Mouse (Mus musculus): Measurements from ENCODE around the gene Uchl4. TPM values are rescaled to one million over a fixed set of nuclear protein-coding genes. Genes with fewer than 3 reads are reported as not detected.
"Not testable (repeated sequence)": the region's sequence is repeated elsewhere in the genome, so short reads cannot be mapped to it uniquely, and the experiment has no call there.

The Uchl4 gene
- polyA plus RNA-seq, 1 experiment from 2014 or later = 4.3 TPM

GRCm38 (mm10) chr9:64259906-64260305, 24.9 kb downstream of the Uchl4 start:
- no peaks in the 10 kb centered on the region for H3K36me3 ChIP-seq (ENCODE audit: control insufficient read depth, insufficient read depth, low read length)
- H3K4me3 ChIP-seq (ENCODE audit: low read length) = no peak overlapping the region
- ATAC-seq = no peak
- no peaks in the 10 kb centered on the region for H3K27me3 ChIP-seq (replicated peaks; ENCODE audit: control insufficient read depth, insufficient read depth, low read length)
- H3K9ac ChIP-seq (ENCODE audit: low read depth, low read length) = no peak overlapping the region
- 90% methylated on average over 5 of the region's 5 CpGs for WGBS
- no peaks in the 10 kb centered on the region for H3K4me1 ChIP-seq (ENCODE audit: control insufficient read depth, insufficient read depth, low read depth, low read length)
- no peak overlapping the region for H3K4me2 ChIP-seq (ENCODE audit: low read length)
- H3K27ac ChIP-seq (ENCODE audit: low read depth, low read length) = no peak overlapping the region
- no peaks in the 10 kb centered on the region for H3K9me3 ChIP-seq (ENCODE audit: control insufficient read depth, low read length)

GRCm38 (mm10) chr9:64261023-64261422, 26.0 kb downstream of the Uchl4 start:
- H3K4me3 ChIP-seq (ENCODE audit: low read length) = no peak overlapping the region
- H3K4me2 ChIP-seq (ENCODE audit: low read length) = no peak overlapping the region
- no peaks in the 10 kb centered on the region for H3K36me3 ChIP-seq (ENCODE audit: control insufficient read depth, insufficient read depth, low read length)
- WGBS = 91% methylated on average over 4 of the region's 4 CpGs
- H3K9me3 ChIP-seq (ENCODE audit: control insufficient read depth, low read length) = no peaks in the 10 kb centered on the region
- H3K27ac ChIP-seq (ENCODE audit: low read depth, low read length) = no peak overlapping the region
- H3K4me1 ChIP-seq (ENCODE audit: control insufficient read depth, insufficient read depth, low read depth, low read length) = no peaks in the 10 kb centered on the region
- no peak for ATAC-seq
- no peak overlapping the region for H3K9ac ChIP-seq (ENCODE audit: low read depth, low read length)
- H3K27me3 ChIP-seq (replicated peaks; ENCODE audit: control insufficient read depth, insufficient read depth, low read length) = no peaks in the 10 kb centered on the region

- no peak overlapping the region for H3K4me2 ChIP-seq (ENCODE audit: low read length)
- WGBS = 60% methylated on average over 1 of the region's 1 CpGs
- H3K9ac ChIP-seq (ENCODE audit: low read depth, low read length) = no peak overlapping the region
- no peak overlapping the region for H3K4me3 ChIP-seq (ENCODE audit: low read length)
- H3K36me3 ChIP-seq (ENCODE audit: control insufficient read depth, insufficient read depth, low read length) = no peaks in the 10 kb centered on the region
- ATAC-seq = no peak
- no peaks in the 10 kb centered on the region for H3K4me1 ChIP-seq (ENCODE audit: control insufficient read depth, insufficient read depth, low read depth, low read length)
- no peaks in the 10 kb centered on the region for H3K9me3 ChIP-seq (ENCODE audit: control insufficient read depth, low read length)
- no peaks in the 10 kb centered on the region for H3K27me3 ChIP-seq (replicated peaks; ENCODE audit: control insufficient read depth, insufficient read depth, low read length)
- no peak overlapping the region for H3K27ac ChIP-seq (ENCODE audit: low read depth, low read length)
Observed at GRCm38 (mm10) chr9:64264813-64265212, 29.8 kb downstream of the Uchl4 start.

- Histone ChIP-seq H3K9me3 (ENCODE audit: control insufficient read depth, low read length) (no peaks in the 10 kb centered on the region), H3K27me3 (replicated peaks; ENCODE audit: control insufficient read depth, insufficient read depth, low read length) (no peaks in the 10 kb centered on the region), H3K9ac (ENCODE audit: low read depth, low read length) (no peak overlapping the region), H3K4me1 (ENCODE audit: control insufficient read depth, insufficient read depth, low read depth, low read length) (no peaks in the 10 kb centered on the region), H3K4me2 (ENCODE audit: low read length) (no peak overlapping the region), H3K27ac (ENCODE audit: low read depth, low read length) (no peak overlapping the region), H3K36me3 (ENCODE audit: control insufficient read depth, insufficient read depth, low read length) (no peaks in the 10 kb centered on the region), H3K4me3 (ENCODE audit: low read length) (no peak overlapping the region)
- WGBS = 93% methylated on average over 1 of the region's 1 CpGs
- no peak for ATAC-seq
Observed at GRCm38 (mm10) chr9:64267231-64267630, 32.2 kb downstream of the Uchl4 start.

- WGBS = 88% methylated on average over 10 of the region's 10 CpGs
- no peak overlapping the region for H3K27ac ChIP-seq (ENCODE audit: low read depth, low read length)
- no peak overlapping the region for H3K9ac ChIP-seq (ENCODE audit: low read depth, low read length)
- no peak for ATAC-seq
- H3K36me3 ChIP-seq (ENCODE audit: control insufficient read depth, insufficient read depth, low read length) = no peaks in the 10 kb centered on the region
- H3K4me1 ChIP-seq (ENCODE audit: control insufficient read depth, insufficient read depth, low read depth, low read length) = no peaks in the 10 kb centered on the region
- H3K4me3 ChIP-seq (ENCODE audit: low read length) = no peak overlapping the region
- H3K9me3 ChIP-seq (ENCODE audit: control insufficient read depth, low read length) = no peaks in the 10 kb centered on the region
- no peaks in the 10 kb centered on the region for H3K27me3 ChIP-seq (replicated peaks; ENCODE audit: control insufficient read depth, insufficient read depth, low read length)
- H3K4me2 ChIP-seq (ENCODE audit: low read length) = no peak overlapping the region
Observed at GRCm38 (mm10) chr9:64268196-64268595, 33.2 kb downstream of the Uchl4 start.

GRCm38 (mm10) chr9:64268836-64269235, 33.8 kb downstream of the Uchl4 start:
- 92% methylated on average over 8 of the region's 8 CpGs for WGBS
- H3K27me3 ChIP-seq (replicated peaks; ENCODE audit: control insufficient read depth, insufficient read depth, low read length); H3K27ac ChIP-seq (ENCODE audit: low read depth, low read length); H3K4me3 ChIP-seq (ENCODE audit: low read length); H3K9me3 ChIP-seq (ENCODE audit: control insufficient read depth, low read length); H3K4me1 ChIP-seq (ENCODE audit: control insufficient read depth, insufficient read depth, low read depth, low read length); H3K9ac ChIP-seq (ENCODE audit: low read depth, low read length); H3K4me2 ChIP-seq (ENCODE audit: low read length); H3K36me3 ChIP-seq (ENCODE audit: control insufficient read depth, insufficient read depth, low read length); ATAC-seq: not testable (repeated sequence)

- 64% methylated on average over 3 of the region's 3 CpGs for WGBS
- no peak for ATAC-seq
- no peak overlapping the region for H3K27ac ChIP-seq (ENCODE audit: low read depth, low read length)
Observed at GRCm38 (mm10) chr9:64271249-64271648, 36.2 kb downstream of the Uchl4 start.

GRCm38 (mm10) chr9:64272611-64273010, 37.6 kb downstream of the Uchl4 start:
- Histone ChIP-seq H3K9me3 (ENCODE audit: control insufficient read depth, low read length) (no peaks in the 10 kb centered on the region), H3K27me3 (replicated peaks; ENCODE audit: control insufficient read depth, insufficient read depth, low read length) (no peaks in the 10 kb centered on the region), H3K27ac (ENCODE audit: low read depth, low read length) (no peak overlapping the region), H3K36me3 (ENCODE audit: control insufficient read depth, insufficient read depth, low read length) (no peaks in the 10 kb centered on the region), H3K4me2 (ENCODE audit: low read length) (no peak overlapping the region), H3K4me3 (ENCODE audit: low read length) (no peak overlapping the region), H3K4me1 (ENCODE audit: control insufficient read depth, insufficient read depth, low read depth, low read length) (no peaks in the 10 kb centered on the region), H3K9ac (ENCODE audit: low read depth, low read length) (no peak overlapping the region)
- WGBS = 42% methylated on average over 7 of the region's 7 CpGs
- no peak for ATAC-seq

More at GRCm38 (mm10) chr9:64271249-64271648, 36.2 kb downstream of the Uchl4 start:
- Histone ChIP-seq H3K36me3 (ENCODE audit: control insufficient read depth, insufficient read depth, low read length) (no peaks in the 10 kb centered on the region), H3K9me3 (ENCODE audit: control insufficient read depth, low read length) (no peaks in the 10 kb centered on the region), H3K4me3 (ENCODE audit: low read length) (no peak overlapping the region), H3K27me3 (replicated peaks; ENCODE audit: control insufficient read depth, insufficient read depth, low read length) (no peaks in the 10 kb centered on the region), H3K4me2 (ENCODE audit: low read length) (no peak overlapping the region), H3K9ac (ENCODE audit: low read depth, low read length) (no peak overlapping the region), H3K4me1 (ENCODE audit: control insufficient read depth, insufficient read depth, low read depth, low read length) (no peaks in the 10 kb centered on the region)

GRCm38 (mm10) chr9:64273757-64274156, 38.8 kb downstream of the Uchl4 start:
- Histone ChIP-seq H3K27ac (ENCODE audit: low read depth, low read length) (no peak overlapping the region), H3K4me3 (ENCODE audit: low read length) (no peak overlapping the region), H3K27me3 (replicated peaks; ENCODE audit: control insufficient read depth, insufficient read depth, low read length) (no peaks in the 10 kb centered on the region), H3K36me3 (ENCODE audit: control insufficient read depth, insufficient read depth, low read length) (no peaks in the 10 kb centered on the region), H3K9me3 (ENCODE audit: control insufficient read depth, low read length) (no peaks in the 10 kb centered on the region), H3K4me1 (ENCODE audit: control insufficient read depth, insufficient read depth, low read depth, low read length) (no peaks in the 10 kb centered on the region), H3K9ac (ENCODE audit: low read depth, low read length) (no peak overlapping the region), H3K4me2 (ENCODE audit: low read length) (no peak overlapping the region)
- 69% methylated on average over 4 of the region's 4 CpGs for WGBS
- no peak for ATAC-seq

- no peaks in the 10 kb centered on the region for H3K27me3 ChIP-seq (replicated peaks; ENCODE audit: control insufficient read depth, insufficient read depth, low read length)
- no peaks in the 10 kb centered on the region for H3K9me3 ChIP-seq (ENCODE audit: control insufficient read depth, low read length)
- no peak overlapping the region for H3K27ac ChIP-seq (ENCODE audit: low read depth, low read length)
- H3K9ac ChIP-seq (ENCODE audit: low read depth, low read length) = no peak overlapping the region
- H3K4me2 ChIP-seq (ENCODE audit: low read length) = no peak overlapping the region
- no peak for ATAC-seq
- 79% methylated on average over 4 of the region's 4 CpGs for WGBS
- no peaks in the 10 kb centered on the region for H3K4me1 ChIP-seq (ENCODE audit: control insufficient read depth, insufficient read depth, low read depth, low read length)
- no peak overlapping the region for H3K4me3 ChIP-seq (ENCODE audit: low read length)
- no peaks in the 10 kb centered on the region for H3K36me3 ChIP-seq (ENCODE audit: control insufficient read depth, insufficient read depth, low read length)
Observed at GRCm38 (mm10) chr9:64274291-64274690, 39.3 kb downstream of the Uchl4 start.
